Mouse (Mus musculus): Measurements from ENCODE around the gene Tead2. TPM values are rescaled to one million over a fixed set of nuclear protein-coding genes. Genes with fewer than 3 reads are reported as not detected.
"Not testable (repeated sequence)": the region's sequence is repeated elsewhere in the genome, so short reads cannot be mapped to it uniquely, and the experiment has no call there.

Gene Tead2
- polyA plus RNA-seq, 1 experiment from 2014 or later, result 337 TPM

DNA sequence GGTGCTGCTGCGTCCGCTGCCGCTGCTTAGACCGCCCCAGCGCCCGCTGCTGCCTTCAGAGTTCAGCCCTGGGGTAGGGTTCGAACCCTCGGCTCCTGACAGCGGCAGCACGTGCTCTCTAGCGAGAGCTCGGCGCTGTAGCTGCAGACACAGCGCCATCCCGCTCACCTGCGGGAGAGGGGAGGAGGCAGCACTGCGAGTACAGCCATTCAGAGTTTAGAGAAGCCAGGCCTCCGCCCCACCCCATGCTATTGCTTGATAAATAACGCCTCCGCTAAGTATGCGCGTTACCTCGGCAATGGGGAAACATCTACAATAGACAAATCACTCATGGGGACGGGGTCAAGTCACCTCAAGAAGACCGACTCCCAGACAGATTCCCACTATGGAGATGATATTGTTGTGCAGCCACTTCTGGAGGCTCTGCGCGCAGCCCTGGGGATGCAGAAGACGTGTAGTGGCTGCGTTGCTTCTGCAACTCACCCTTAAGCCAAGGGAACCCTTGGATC is 18.8 kb downstream of the Tead2 start:
- peaks cover 60% of the 10 kb centered on the region for H3K27me3 ChIP-seq (ENCODE audit: poor library complexity, severe bottlenecking)
- WGBS, result 9% methylated on average over 29 of the region's 29 CpGs
- H3K4me3 ChIP-seq, result peak overlapping the region; percentile 43
- H3K9me3 ChIP-seq, result no peaks in the 10 kb centered on the region
- peaks cover 49% of the 10 kb centered on the region for H3K36me3 ChIP-seq (replicated peaks)
- peaks cover 55% of the 10 kb centered on the region for H3K4me1 ChIP-seq
- H3K27ac ChIP-seq, result peak overlapping the region; percentile 56
- DNase-seq (ENCODE audit: extremely low spot score, low spot score), result no peak

DNA sequence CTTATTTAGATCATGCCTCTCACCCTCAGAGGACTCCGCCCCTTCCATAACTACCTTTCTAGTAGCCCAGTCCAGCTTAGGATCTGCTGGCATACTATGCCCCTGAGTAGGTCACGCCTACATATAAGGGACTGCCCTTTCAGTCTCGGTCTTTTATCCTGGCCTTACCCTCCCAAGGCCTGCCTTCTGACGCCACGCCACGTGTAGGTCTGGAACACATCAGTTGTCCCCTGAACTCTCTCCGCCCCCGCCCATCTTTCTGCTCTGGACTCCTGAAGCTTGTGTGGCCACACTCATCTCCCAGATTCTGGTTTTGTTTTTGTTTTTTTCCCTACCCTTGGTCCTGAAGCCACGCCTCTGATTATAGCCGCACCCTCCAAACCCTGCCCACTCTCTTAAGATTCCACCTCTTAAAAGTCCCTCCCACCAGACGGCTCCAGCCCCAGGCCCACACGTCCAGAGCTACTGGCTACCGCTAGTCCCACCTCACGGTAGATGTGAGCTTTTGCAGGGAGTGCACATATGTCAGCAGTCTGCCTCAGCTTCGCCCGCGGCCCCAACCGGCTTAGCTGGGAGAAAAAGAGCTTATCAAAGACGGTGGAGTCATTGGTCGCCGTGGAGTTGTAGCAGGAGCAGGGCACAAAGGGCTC is 19.5 kb downstream of the Tead2 start:
- H3K4me3 ChIP-seq, result peak overlapping the region; percentile 43
- H3K4me1 ChIP-seq, result peaks cover 55% of the 10 kb centered on the region
- H3K9me3 ChIP-seq, result no peaks in the 10 kb centered on the region
- H3K27me3 ChIP-seq (ENCODE audit: poor library complexity, severe bottlenecking), result peaks cover 67% of the 10 kb centered on the region
- peak overlapping the region; percentile 56 for H3K27ac ChIP-seq
- DNase-seq (ENCODE audit: extremely low spot score, low spot score), result peak; percentile 71
- H3K36me3 ChIP-seq (replicated peaks), result peaks cover 43% of the 10 kb centered on the region
- 4% methylated on average over 21 of the region's 21 CpGs for WGBS

DNA sequence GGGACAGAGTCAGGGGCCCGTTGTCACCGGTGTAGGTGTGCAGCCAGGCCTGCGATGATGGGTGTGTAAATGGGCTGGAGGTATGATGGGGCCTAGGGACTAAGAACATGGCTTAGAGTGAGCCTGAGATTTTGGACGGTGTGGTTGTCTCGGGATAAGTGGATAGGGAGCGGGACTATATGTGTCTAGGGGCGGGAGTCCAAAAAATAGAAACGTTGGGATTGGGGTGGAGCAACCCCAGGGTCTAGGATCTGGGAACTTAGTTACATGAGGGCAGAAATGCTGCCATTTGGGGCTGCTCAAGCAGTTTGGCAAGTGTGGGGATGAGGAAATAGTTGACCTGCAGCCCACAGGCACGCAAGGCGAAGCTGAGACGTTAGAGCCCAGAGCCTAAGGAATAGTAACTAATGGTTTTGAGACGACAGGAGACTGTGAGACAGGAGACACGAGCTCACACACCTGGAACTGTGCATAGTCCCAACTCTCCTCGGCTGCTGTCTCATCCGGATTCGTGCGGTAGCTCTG is 20.2 kb downstream of the Tead2 start:
- no peaks in the 10 kb centered on the region for H3K9me3 ChIP-seq
- peaks cover 61% of the 10 kb centered on the region for H3K4me1 ChIP-seq
- H3K4me3 ChIP-seq, result peak overlapping the region; percentile 43
- WGBS, result 23% methylated on average over 17 of the region's 17 CpGs
- H3K36me3 ChIP-seq (replicated peaks), result peaks cover 36% of the 10 kb centered on the region
- peaks cover 74% of the 10 kb centered on the region for H3K27me3 ChIP-seq (ENCODE audit: poor library complexity, severe bottlenecking)
- DNase-seq (ENCODE audit: extremely low spot score, low spot score), result no peak
- H3K27ac ChIP-seq, result peak overlapping the region; percentile 56

DNA sequence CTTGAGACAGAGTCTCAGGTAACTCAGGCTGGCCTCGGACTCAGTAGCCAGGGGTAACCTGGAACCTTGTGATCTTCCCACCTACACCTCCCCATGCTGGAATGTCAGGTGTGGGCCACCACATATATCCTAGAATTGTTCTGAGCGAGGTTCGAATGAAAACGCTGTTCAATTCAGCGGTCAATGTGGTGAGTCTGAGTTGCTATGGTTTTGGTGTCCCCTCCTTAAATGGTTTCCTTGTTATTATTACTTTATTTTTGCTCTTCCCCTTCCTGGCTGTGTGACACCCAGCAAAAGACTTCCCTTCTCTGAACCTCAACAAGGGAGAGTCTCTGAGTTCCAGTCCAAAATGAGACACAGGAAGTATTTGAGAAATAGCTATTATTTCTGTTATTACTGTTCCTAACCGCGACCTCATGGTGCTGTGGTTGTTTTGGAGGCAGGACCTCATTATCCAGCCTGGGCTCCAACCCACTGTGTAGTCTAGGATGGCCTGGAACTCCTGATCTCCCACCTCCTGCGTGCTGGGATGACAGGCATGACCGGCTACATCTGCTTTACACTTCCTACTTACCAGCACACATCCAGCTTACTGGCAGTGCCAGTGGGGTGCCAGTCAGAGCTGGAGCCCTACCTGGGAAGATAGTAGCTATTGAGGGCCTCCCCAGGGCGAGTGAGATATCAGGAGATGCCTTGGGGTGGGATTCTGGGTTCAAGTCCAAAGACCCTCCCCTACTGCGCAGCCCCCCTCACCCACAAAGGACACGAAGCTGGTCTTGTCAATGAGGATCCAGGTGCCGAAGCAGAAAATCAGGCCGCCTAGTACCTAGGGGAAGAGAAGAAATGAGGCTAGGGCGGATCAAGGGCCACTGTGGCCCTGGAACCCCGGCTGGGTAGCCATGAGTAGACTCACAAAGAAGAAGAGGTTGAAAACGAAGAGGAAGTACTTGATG is 22.5 kb downstream of the Tead2 start:
- WGBS, result 77% methylated on average over 17 of the region's 17 CpGs
- H3K4me3 ChIP-seq, result peak overlapping the region; percentile 3; the same call in 1 of the 2 replicates
- DNase-seq (ENCODE audit: extremely low spot score, low spot score), result no peak
- H3K27ac ChIP-seq, result no peak overlapping the region
- peaks cover 56% of the 10 kb centered on the region for H3K4me1 ChIP-seq
- H3K9me3 ChIP-seq, result no peaks in the 10 kb centered on the region
- H3K36me3 ChIP-seq (replicated peaks), result peaks cover 13% of the 10 kb centered on the region
- peaks cover 84% of the 10 kb centered on the region for H3K27me3 ChIP-seq (ENCODE audit: poor library complexity, severe bottlenecking)

DNA sequence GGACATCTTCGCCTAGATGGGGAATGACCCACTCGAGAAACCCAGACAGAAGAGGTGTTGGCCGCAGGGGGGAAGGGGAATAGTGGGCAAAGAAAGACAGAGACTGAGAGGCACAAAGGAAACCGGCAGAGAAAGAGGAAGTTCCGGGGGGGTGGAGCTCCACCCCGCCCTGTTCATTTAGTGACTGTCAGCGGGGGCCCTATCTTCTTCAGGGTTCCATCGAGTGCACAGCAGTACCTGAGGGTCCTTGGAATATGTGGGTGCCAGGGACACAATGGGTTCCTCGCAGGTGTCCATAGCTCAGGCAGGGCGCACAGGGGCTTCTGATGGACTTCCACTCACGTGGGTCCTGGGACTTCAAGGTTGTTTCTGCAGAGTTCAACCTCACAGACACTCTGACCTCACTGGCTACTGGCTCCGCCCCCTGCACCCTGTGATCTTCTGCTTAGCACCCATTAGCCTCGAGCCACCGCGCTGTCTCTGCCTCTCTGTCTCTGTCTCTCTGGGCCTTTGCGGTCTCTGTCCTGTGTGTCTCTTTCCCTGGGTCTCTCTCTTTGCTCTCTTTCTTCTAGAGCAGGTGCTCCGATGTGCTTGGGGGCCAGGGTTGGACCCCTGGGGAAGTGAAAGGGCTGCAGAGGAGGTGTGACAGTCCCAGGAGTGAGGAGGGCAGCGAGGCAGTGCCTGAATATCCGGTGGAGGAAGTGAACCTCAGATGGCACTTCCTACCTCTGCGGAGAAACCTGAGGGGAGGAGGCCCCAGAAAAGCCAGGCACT is 23.4 kb downstream of the Tead2 start, which contains the start of gene Cd37:
TSS of gene Cd37 (minus strand) at position 393 of the 774 bp plus-strand sequence.
- 40% methylated on average over 20 of the region's 20 CpGs for WGBS
- no peaks in the 10 kb centered on the region for H3K9me3 ChIP-seq
- H3K36me3 ChIP-seq (replicated peaks), result peaks cover 4% of the 10 kb centered on the region
- peaks cover 47% of the 10 kb centered on the region for H3K4me1 ChIP-seq
- H3K27me3 ChIP-seq (ENCODE audit: poor library complexity, severe bottlenecking), result peaks cover 76% of the 10 kb centered on the region
- no peak within 1 kb of the TSS for H3K27ac ChIP-seq
- peak within 1 kb of the TSS; percentile 3; the same call in 1 of the 2 replicates for H3K4me3 ChIP-seq
- no peak for DNase-seq (ENCODE audit: extremely low spot score, low spot score)

DNA sequence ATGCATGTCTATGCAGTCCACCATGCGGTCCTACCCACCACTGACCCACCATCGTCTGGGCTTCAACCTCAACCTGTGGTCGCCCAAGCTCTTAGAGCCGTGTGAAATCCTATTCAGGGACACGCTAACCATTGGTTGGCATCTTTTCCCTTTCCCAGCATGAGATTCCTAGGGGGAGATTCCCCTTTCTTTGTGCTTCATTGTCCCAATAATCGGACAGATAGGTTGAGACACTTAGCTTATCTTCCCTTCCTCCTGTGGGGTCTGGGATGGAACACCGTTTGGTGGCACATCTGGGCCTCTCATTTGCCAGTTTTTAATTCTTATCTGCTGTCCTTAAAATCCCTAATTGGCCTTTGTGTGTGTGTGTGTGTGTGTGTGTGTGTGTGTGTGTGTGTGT is 24.6 kb downstream of the Tead2 start:
- DNase-seq (ENCODE audit: extremely low spot score, low spot score), result no peak
- no peak overlapping the region for H3K4me3 ChIP-seq
- 76% methylated on average over 7 of the region's 7 CpGs for WGBS
- H3K9me3 ChIP-seq, result no peaks in the 10 kb centered on the region
- peaks cover 70% of the 10 kb centered on the region for H3K27me3 ChIP-seq (ENCODE audit: poor library complexity, severe bottlenecking)
- H3K4me1 ChIP-seq, result peaks cover 35% of the 10 kb centered on the region
- H3K36me3 ChIP-seq (replicated peaks), result no peaks in the 10 kb centered on the region
- H3K27ac ChIP-seq, result no peak overlapping the region

DNA sequence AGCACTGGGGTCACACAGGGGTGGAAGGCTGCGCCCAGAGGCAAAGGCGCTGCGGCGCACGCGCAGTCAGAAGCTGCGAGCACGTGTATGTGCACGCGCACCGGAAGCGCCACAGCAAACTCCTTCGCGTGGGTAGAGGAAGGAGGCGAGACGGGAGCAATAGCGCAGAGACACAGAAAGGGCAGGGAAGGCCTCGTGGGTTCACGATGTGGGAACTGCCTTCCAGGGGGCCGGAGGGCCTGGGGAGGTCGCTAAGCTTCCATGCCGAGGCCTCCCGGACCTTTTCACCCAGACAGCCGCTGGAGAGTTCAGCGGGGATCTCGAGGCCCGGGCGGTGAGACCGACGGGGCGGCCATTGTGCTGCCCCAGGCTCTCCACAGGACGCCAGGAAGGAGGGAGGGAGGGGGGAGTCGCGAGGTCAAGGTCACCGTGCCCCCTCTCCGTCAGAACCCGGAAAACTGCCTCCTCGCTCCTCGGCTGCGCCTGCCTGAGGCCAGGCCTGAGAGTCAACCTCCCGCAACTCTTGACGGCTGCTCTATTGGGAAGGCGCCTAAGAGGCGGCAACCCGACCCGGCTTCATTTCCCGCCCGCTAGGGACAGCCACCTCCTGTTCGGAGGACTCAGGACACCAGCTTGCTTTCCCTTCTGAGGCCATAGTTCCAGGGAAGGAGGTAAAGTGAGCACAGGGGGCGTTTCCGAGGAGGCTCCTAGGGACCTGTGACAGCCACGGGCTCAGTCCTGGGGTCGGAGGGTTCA is 25.3 kb downstream of the Tead2 start, which contains the start of gene Slc6a16:
TSS of gene Slc6a16 (plus strand) at position 453 of the 756 bp plus-strand sequence.
- DNase-seq (ENCODE audit: extremely low spot score, low spot score), result peak; percentile 58
- H3K9me3 ChIP-seq, result no peaks in the 10 kb centered on the region
- 11% methylated on average over 53 of the region's 53 CpGs for WGBS
- peaks cover 28% of the 10 kb centered on the region for H3K4me1 ChIP-seq
- peaks cover 64% of the 10 kb centered on the region for H3K27me3 ChIP-seq (ENCODE audit: poor library complexity, severe bottlenecking)
- no peaks in the 10 kb centered on the region for H3K36me3 ChIP-seq (replicated peaks)
- peak within 1 kb of the TSS; percentile 46 for H3K4me3 ChIP-seq
- peak within 1 kb of the TSS; percentile 81 for H3K27ac ChIP-seq

GRCm38 (mm10) chr7:45241389-45241749 is 25.8 kb downstream of the Tead2 start:
- H3K27me3 ChIP-seq (ENCODE audit: poor library complexity, severe bottlenecking), result peaks cover 59% of the 10 kb centered on the region
- peak overlapping the region; percentile 46; the same call in 1 of the 2 replicates for H3K4me3 ChIP-seq
- DNase-seq (ENCODE audit: extremely low spot score, low spot score), result no peak
- H3K27ac ChIP-seq, result peak overlapping the region; percentile 81
- peaks cover 25% of the 10 kb centered on the region for H3K4me1 ChIP-seq
- H3K36me3 ChIP-seq (replicated peaks), result no peaks in the 10 kb centered on the region
- WGBS, result 79% methylated on average over 6 of the region's 6 CpGs
- H3K9me3 ChIP-seq, result no peaks in the 10 kb centered on the region

DNA sequence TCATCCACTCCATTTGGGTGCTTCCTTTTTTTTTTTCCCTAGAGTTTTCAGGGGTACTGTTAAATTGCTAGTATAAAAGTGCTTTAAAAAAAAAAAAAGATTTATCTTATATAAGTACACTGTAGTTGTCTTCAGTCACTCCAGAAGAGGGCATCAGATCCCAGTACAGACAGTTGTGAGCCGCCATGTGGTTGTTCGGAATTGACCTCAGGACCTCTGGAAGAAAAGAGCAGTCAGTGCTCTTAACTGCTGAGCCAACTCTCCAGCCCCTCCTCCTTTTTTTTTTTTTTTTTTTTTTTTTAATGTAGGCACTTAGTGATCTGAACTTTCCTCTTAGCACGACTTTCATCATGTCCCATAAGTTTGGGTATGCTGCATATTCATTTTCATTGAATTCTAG is 32.1 kb downstream of the Tead2 start:
- no peak overlapping the region for H3K4me3 ChIP-seq
- H3K36me3 ChIP-seq (replicated peaks), result no peaks in the 10 kb centered on the region
- no peaks in the 10 kb centered on the region for H3K9me3 ChIP-seq
- no peak for DNase-seq (ENCODE audit: extremely low spot score, low spot score)
- no peak overlapping the region for H3K27ac ChIP-seq
- H3K27me3 ChIP-seq (ENCODE audit: poor library complexity, severe bottlenecking), result no peaks in the 10 kb centered on the region
- no peaks in the 10 kb centered on the region for H3K4me1 ChIP-seq
- 34% methylated on average over 3 of the region's 3 CpGs for WGBS

DNA sequence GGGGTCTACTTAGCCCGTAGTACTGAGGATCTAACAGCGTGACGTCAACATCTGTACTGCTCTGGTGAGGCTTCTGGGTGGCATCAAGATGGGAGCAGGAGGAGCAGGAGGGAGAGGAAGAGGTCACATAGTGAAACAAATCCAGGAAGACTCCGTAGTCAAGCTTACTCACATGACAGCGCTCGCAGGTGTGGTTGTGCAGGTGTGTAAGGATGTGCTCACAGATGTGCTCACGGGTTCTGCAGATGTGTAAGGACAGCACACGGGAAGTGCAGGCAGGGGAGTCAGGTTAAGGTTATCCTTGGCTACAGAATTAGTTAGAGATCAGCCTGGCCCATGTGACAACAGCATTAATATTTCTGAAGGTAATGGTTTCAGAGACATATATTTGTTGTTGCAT is 38.3 kb downstream of the Tead2 start:
- Histone ChIP-seq H3K4me3 (no peak overlapping the region), H3K27me3 (ENCODE audit: poor library complexity, severe bottlenecking) (no peaks in the 10 kb centered on the region), H3K27ac (no peak overlapping the region), H3K36me3 (replicated peaks) (no peaks in the 10 kb centered on the region), H3K9me3 (no peaks in the 10 kb centered on the region), H3K4me1 (peaks cover 5% of the 10 kb centered on the region; the same call in 1 of the 2 replicates)
- WGBS, result 93% methylated on average over 8 of the region's 8 CpGs
- no peak for DNase-seq (ENCODE audit: extremely low spot score, low spot score)

DNA sequence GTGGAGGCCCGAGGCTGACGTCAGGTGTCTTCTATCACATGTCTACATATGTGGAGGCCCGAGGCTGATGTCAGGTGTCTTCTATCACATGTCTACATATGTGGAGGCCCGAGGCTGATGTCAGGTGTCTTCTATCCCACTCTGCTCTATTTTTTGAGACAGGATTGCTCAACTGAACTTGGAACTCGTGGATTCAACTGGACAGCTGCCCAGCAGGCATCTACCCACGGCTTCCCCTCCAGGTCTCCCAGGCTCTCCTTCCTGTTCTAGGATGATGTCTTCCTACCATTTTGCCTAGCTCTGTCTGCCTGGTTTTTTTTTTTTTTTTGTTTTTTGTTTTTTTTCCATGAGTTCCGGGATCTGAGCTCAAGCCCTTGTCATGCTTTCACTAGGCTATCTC is 40.3 kb downstream of the Tead2 start:
- H3K4me1 ChIP-seq; DNase-seq (ENCODE audit: extremely low spot score, low spot score); H3K27ac ChIP-seq; H3K4me3 ChIP-seq; H3K27me3 ChIP-seq (ENCODE audit: poor library complexity, severe bottlenecking); H3K36me3 ChIP-seq (replicated peaks); H3K9me3 ChIP-seq: not testable (repeated sequence)
- 87% methylated on average over 5 of the region's 7 CpGs for WGBS
